Mouse (Mus musculus): ENCODE measurements around the gene Stam2. TPM values are rescaled to one million over a fixed set of nuclear protein-coding genes. Genes with fewer than 3 reads are reported as not detected.

Stam2 gene
- polyA plus RNA-seq (2017; shearing (Covaris generic)): 10 to 100 TPM; 31.7 to 41.8 (median 40.2) TPM

GRCm38 (mm10) chr2:52742256-52743158 lies at the start of gene Stam2:
Gene Stam2 (minus strand): TSS chr2:52742281.
- peak; percentile 97 for ATAC-seq

- no peak for ATAC-seq
These were observed 43.1 kb upstream of the Stam2 start for GRCm38 (mm10) chr2:52785106-52785721.

- no peak for ATAC-seq
These were observed 37.9 kb upstream of the Stam2 start for GRCm38 (mm10) chr2:52779987-52780386.

GRCm38 (mm10) chr2:52779381-52779780 lies 37.3 kb upstream of the Stam2 start:
- no peak for ATAC-seq

GRCm38 (mm10) chr2:52777839-52778238 lies 35.8 kb upstream of the Stam2 start:
- no peak for ATAC-seq

GRCm38 (mm10) chr2:52774373-52774772 lies 32.3 kb upstream of the Stam2 start:
- no peak for ATAC-seq

- ATAC-seq: no peak
These were observed 30.8 kb upstream of the Stam2 start for GRCm38 (mm10) chr2:52772774-52773393.

GRCm38 (mm10) chr2:52765130-52765529 lies 23.0 kb upstream of the Stam2 start:
- no peak for ATAC-seq

- ATAC-seq: no peak
These were observed 21.8 kb upstream of the Stam2 start for GRCm38 (mm10) chr2:52763891-52764290.

GRCm38 (mm10) chr2:52763040-52763736 lies 21.1 kb upstream of the Stam2 start:
- ATAC-seq: peak; percentile 84

GRCm38 (mm10) chr2:52762529-52762928 lies 20.4 kb upstream of the Stam2 start:
- ATAC-seq: no peak

GRCm38 (mm10) chr2:52758627-52759026 lies 16.5 kb upstream of the Stam2 start:
- no peak for ATAC-seq

- ATAC-seq: peak; percentile 75
These were observed 14.6 kb upstream of the Stam2 start for GRCm38 (mm10) chr2:52756691-52757090.

- no peak for ATAC-seq
These were observed 11.7 kb upstream of the Stam2 start for GRCm38 (mm10) chr2:52753573-52754317.

GRCm38 (mm10) chr2:52744099-52744498 lies 2.0 kb upstream of the Stam2 start:
- no peak for ATAC-seq

- ATAC-seq: peak; percentile 73
These were observed 313 bp downstream of the Stam2 start for GRCm38 (mm10) chr2:52741681-52742255.

- no peak for ATAC-seq
These were observed 1.5 kb downstream of the Stam2 start for GRCm38 (mm10) chr2:52740596-52740995.

GRCm38 (mm10) chr2:52734504-52734903 lies 7.6 kb downstream of the Stam2 start:
- ATAC-seq: no peak

- ATAC-seq: no peak
These were observed 8.4 kb downstream of the Stam2 start for GRCm38 (mm10) chr2:52733659-52734058.

- ATAC-seq: no peak
These were observed 9.5 kb downstream of the Stam2 start for GRCm38 (mm10) chr2:52732611-52733010.

GRCm38 (mm10) chr2:52732001-52732400 lies 10.1 kb downstream of the Stam2 start:
- peak; percentile 98 for ATAC-seq

GRCm38 (mm10) chr2:52730891-52731290 lies 11.2 kb downstream of the Stam2 start:
- ATAC-seq: no peak

Data from inflammation-experienced regulatory T-cells, adult 6 months (primary cell).